Mouse (Mus musculus): ENCODE measurements around the gene Epha1.

DNA sequence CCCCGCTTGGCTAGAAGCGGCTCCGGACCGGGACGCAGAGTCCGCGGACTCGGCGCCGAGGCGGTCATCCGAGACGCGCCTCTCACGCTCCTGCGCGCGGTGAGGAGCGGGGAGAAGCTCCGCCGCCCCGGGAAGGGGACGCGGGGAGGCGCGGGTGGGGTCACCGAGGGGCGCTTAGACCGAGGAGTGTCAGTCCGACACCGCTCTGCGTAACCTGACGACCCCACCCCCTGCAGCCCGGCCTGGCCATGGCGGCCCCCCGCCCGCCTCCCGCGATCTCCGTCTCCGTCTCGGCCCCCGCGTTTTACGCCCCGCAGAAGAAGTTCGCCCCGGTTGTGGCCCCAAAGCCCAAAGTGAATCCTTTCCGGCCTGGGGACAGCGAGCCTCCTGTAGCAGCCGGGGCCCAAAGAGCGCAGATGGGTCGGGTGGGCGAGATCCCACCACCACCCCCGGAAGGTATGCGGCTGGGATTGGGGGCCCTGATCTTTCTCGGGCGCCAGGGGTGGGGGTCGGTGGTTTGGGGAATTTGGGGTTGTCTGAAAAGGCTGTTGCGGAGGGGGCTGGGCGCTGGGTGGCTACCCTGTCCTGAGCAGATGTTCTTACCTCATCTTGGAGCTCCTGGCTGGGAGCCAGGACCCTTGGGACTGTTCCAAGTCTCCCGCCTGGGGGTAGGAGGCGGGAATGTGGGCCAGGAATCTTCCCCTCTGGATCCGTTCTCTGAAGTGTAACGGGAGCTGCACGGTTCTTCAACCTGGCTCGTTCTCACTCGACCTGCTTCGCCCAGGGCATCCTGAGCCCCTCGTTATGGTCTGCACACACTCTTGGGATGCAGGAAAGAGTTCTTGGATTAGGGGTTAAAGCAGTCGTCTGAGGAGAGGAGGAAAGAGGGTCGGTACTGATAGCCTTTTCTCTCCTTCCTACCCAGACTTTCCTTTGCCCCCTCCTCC lies 22.8 kb downstream of the Epha1 start:
- TF ChIP-seq CTCF (IDR thresholded peaks at IDR 0.05; ENCODE audit: low read depth) = no peak
- no peak for TF ChIP-seq EP300 (optimal IDR thresholded peaks at IDR 0.05)

Data from stomach, postnatal 0 days (tissue).